Mouse (Mus musculus): ENCODE results near the gene Dnm1. TPM values are rescaled to one million over a fixed set of nuclear protein-coding genes. Genes with fewer than 3 reads are reported as not detected.

Dnm1 gene
- total and polyA plus RNA-seq, 3 experiments = 4.0 to 23.1 (median 5.5) TPM

DNA sequence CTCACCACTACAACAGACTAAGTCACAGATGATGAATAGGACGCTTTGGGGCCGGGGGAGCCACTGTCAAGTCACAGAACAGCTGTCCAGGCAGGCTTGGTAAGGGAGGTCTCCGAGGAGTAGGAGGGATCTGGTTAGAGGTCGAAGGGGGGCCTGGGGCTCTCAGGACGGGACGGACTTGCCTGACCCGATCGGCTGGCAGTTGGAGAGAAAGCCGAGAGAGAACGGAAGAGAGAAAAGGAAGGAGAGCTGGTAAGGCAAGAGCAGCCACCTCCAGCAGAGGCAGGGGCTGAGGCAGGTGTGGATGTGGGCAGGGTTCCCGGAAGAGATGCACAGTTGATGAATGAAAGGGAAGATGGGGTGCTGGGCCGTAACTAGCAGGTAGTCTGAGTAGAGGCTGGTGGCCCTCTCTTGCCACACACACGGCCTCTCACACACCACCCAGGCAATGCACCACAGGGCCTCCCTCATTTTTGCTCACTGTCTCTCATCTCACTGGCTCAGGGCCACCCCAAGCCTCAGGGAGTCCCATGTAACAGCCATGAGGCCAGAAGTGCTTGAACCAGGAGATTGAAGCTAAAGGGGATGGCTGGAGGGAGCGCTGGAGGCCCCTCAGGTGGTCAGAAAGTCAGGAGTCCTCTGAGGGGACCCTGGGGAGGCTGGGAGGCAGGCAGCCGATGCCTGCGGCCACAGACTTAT is 44.1 kb downstream of the Dnm1 start:
- DNase-seq = no peak
- no peak overlapping the region for H3K4me3 ChIP-seq
- intact Hi-C loops (cut with DNase I) = no loop called here
- H3K4me1 ChIP-seq (ENCODE audit: control insufficient read depth, insufficient read depth, low read length) = peaks cover 2% of the 10 kb centered on the region; the same call in 1 of the 2 replicates
- WGBS = 90% methylated on average over 16 of the region's 16 CpGs
- no peak overlapping the region for H3K9ac ChIP-seq (ENCODE audit: low read depth, low read length)
- H3K36me3 ChIP-seq (ENCODE audit: control insufficient read depth, insufficient read depth, low read length) = no peaks in the 10 kb centered on the region
- no peak overlapping the region for H3K27ac ChIP-seq
- TF ChIP-seq EP300 (IDR thresholded peaks at IDR 0.05; ENCODE audit: insufficient read depth, low read depth, low read length) = no peak
- no peak for TF ChIP-seq CTCF (IDR thresholded peaks at IDR 0.05)
- TF ChIP-seq POLR2A (IDR thresholded peaks at IDR 0.05; ENCODE audit: insufficient read depth, low read depth, low read length) = no peak
- no peaks in the 10 kb centered on the region for H3K79me2 ChIP-seq (replicated peaks; ENCODE audit: control insufficient read depth, insufficient read depth, low read length)
- no peaks in the 10 kb centered on the region for H3K27me3 ChIP-seq (ENCODE audit: control insufficient read depth, insufficient read depth, low read length)

DNA sequence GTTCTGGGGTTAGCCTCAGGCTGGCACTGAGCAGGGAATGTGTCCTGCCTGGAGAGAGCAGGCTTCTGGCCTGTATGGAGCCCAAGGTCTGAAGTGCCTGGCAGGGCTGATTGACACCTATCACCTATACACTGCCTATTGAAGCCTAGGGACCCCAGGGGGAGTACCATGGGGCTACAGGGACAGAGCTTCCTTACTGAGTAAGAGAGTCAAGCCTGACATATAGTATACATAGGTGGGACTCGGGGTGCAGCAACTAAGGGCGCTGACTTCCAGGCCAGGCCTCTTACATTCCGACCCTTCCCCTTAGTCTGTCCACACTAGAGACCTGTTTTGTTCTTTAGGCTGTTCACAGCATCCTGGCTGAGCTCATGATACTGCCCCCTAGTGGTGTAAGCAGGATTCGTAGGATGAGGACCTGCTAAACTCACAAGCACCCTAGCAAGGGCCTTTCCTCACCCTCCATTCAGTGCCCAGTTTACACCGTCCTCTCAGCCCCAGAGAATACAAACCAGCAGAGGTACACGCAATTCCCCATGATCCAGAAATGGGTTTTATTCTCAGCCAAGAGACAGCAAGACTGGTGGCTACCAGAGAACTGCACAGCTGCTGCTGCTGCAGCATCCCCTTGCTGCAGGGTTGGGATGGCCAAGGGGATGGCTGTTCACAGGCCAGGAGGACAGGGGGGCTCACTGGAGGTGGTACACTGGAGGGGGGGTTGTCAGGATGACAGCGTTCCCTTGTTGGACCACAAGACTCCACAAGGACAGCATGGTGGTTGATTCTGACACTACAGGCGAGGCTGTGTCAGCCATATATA is 45.0 kb downstream of the Dnm1 start:
- Histone ChIP-seq H3K4me3 (no peak overlapping the region), H3K27ac (no peak overlapping the region), H3K4me1 (ENCODE audit: control insufficient read depth, insufficient read depth, low read length) (peaks cover 2% of the 10 kb centered on the region; the same call in 1 of the 2 replicates), H3K79me2 (replicated peaks; ENCODE audit: control insufficient read depth, insufficient read depth, low read length) (no peaks in the 10 kb centered on the region), H3K27me3 (ENCODE audit: control insufficient read depth, insufficient read depth, low read length) (no peaks in the 10 kb centered on the region), H3K9ac (ENCODE audit: low read depth, low read length) (no peak overlapping the region), H3K36me3 (ENCODE audit: control insufficient read depth, insufficient read depth, low read length) (no peaks in the 10 kb centered on the region)
- intact Hi-C loops (cut with DNase I) = no loop called here
- WGBS = 59% methylated on average over 8 of the region's 8 CpGs
- TF ChIP-seq EP300 (IDR thresholded peaks at IDR 0.05; ENCODE audit: insufficient read depth, low read depth, low read length) (no peak), CTCF (IDR thresholded peaks at IDR 0.05) (peak; percentile 91)
- DNase-seq = peak in 1 of 2 experiments; percentile 49

DNA sequence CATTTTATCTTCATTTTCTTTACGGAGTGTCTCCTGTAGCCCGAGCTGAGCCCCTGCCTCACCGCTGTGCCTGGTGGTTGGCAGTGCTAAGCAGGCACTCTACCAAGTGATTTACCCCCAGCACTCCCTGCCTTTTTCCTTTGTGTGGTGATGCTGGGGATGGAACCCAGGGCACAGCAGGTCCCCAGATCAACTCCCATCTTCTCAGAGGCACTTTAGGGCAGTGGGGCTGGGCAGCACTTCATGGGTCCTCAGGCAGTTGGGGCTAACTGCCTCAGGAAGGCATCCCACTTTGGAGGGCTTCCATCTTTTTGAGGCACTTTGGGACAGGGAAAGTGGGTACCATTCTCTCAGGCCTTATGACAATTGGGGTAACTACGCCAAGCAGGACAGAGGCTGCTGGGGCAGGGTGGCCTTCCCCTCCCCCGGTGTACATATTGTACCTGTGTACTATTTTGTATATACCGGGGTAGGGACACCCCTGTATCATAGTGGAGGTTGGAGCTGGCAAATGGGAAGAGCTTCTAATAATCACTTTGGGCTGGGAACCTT is 45.8 kb downstream of the Dnm1 start:
- Histone ChIP-seq H3K4me1 (ENCODE audit: control insufficient read depth, insufficient read depth, low read length) (peaks cover 2% of the 10 kb centered on the region; the same call in 1 of the 2 replicates), H3K9ac (ENCODE audit: low read depth, low read length) (no peak overlapping the region), H3K36me3 (ENCODE audit: control insufficient read depth, insufficient read depth, low read length) (no peaks in the 10 kb centered on the region), H3K27me3 (ENCODE audit: control insufficient read depth, insufficient read depth, low read length) (no peaks in the 10 kb centered on the region), H3K79me2 (replicated peaks; ENCODE audit: control insufficient read depth, insufficient read depth, low read length) (no peaks in the 10 kb centered on the region), H3K4me3 (no peak overlapping the region), H3K27ac (no peak overlapping the region)
- intact Hi-C loops (cut with DNase I) = no loop called here
- WGBS = 74% methylated on average over 6 of the region's 6 CpGs
- TF ChIP-seq CTCF (IDR thresholded peaks at IDR 0.05) = no peak
- TF ChIP-seq POLR2A (IDR thresholded peaks at IDR 0.05; ENCODE audit: insufficient read depth, low read depth, low read length) = no peak
- no peak for TF ChIP-seq EP300 (IDR thresholded peaks at IDR 0.05; ENCODE audit: insufficient read depth, low read depth, low read length)
- DNase-seq = no peak

DNA sequence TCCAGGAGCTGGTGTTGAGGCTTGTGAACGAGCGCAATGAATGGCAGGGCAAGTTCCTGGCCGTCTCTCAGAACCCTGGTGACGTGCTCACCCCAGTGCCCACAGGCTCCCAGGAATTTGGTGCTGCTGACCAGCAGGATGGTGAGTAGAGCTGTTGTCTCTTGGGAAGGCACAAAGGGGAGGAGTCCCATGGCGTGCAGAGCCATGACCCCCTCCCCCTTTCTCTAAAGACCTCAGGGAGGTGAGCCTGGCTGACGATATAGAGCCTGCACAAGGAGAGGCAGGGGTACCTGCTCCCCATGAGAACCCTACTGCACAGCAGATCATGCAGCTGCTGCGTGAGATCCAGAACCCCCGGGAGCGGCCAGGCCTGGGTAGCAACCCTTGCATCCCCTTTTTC is 47.0 kb downstream of the Dnm1 start:
- 81% methylated on average over 9 of the region's 9 CpGs for WGBS

DNA sequence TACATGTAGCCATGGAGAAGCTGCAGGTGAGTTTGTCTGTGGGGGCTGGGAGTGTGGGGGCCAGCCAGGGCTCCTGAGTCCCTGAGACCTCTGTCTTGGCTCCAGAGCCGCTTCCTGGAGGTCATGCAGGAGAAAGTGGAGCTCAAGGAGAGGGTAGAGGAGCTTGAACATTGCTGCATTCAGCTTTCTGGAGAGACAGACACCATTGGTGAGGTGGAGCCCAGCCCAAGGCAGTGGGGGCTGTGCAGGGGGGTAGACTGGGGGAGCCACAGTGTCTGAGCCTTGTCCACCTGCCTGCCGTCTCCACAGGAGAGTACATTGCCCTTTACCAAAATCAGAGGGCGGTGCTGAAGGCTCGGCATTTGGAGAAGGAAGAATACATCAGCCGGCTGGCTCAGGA is 47.5 kb downstream of the Dnm1 start:
- no peak for DNase-seq
- H3K79me2 ChIP-seq (replicated peaks; ENCODE audit: control insufficient read depth, insufficient read depth, low read length) = no peaks in the 10 kb centered on the region
- H3K4me3 ChIP-seq = no peak overlapping the region
- H3K27ac ChIP-seq = no peak overlapping the region
- no peaks in the 10 kb centered on the region for H3K27me3 ChIP-seq (ENCODE audit: control insufficient read depth, insufficient read depth, low read length)
- no peaks in the 10 kb centered on the region for H3K36me3 ChIP-seq (ENCODE audit: control insufficient read depth, insufficient read depth, low read length)
- H3K4me1 ChIP-seq (ENCODE audit: control insufficient read depth, insufficient read depth, low read length) = no peaks in the 10 kb centered on the region
- intact Hi-C loops (cut with DNase I) = no loop called here
- TF ChIP-seq CTCF (IDR thresholded peaks at IDR 0.05) = no peak
- TF ChIP-seq EP300 (IDR thresholded peaks at IDR 0.05; ENCODE audit: insufficient read depth, low read depth, low read length) = no peak
- TF ChIP-seq POLR2A (IDR thresholded peaks at IDR 0.05; ENCODE audit: insufficient read depth, low read depth, low read length) = no peak
- H3K9ac ChIP-seq (ENCODE audit: low read depth, low read length) = no peak overlapping the region
- WGBS = 91% methylated on average over 5 of the region's 5 CpGs

More for the DNA sequence above, 47.0 kb downstream of the Dnm1 start:
- H3K79me2 ChIP-seq (replicated peaks; ENCODE audit: control insufficient read depth, insufficient read depth, low read length) = no peaks in the 10 kb centered on the region
- no peaks in the 10 kb centered on the region for H3K4me1 ChIP-seq (ENCODE audit: control insufficient read depth, insufficient read depth, low read length)
- H3K36me3 ChIP-seq (ENCODE audit: control insufficient read depth, insufficient read depth, low read length) = no peaks in the 10 kb centered on the region
- H3K9ac ChIP-seq (ENCODE audit: low read depth, low read length) = no peak overlapping the region
- DNase-seq = no peak
- TF ChIP-seq EP300 (IDR thresholded peaks at IDR 0.05; ENCODE audit: insufficient read depth, low read depth, low read length) (no peak), POLR2A (IDR thresholded peaks at IDR 0.05; ENCODE audit: insufficient read depth, low read depth, low read length) (no peak), CTCF (IDR thresholded peaks at IDR 0.05) (no peak)
- H3K27ac ChIP-seq = no peak overlapping the region
- intact Hi-C loops (cut with DNase I) = no loop called here
- H3K4me3 ChIP-seq = no peak overlapping the region
- H3K27me3 ChIP-seq (ENCODE audit: control insufficient read depth, insufficient read depth, low read length) = no peaks in the 10 kb centered on the region
